Mouse (Mus musculus) left cerebral cortex, adult 8-10 months (tissue): ENCODE data around the gene Tyro3. TPM values are rescaled to one million over a fixed set of nuclear protein-coding genes. Genes with fewer than 3 reads are reported as not detected.
A peak's percentile ranks its signal among the peaks of the same experiment; 100 is the strongest.

Experiments
- DNase-seq, 2 experiments: peaks; one replicate each; pipeline ENCODE4 v3.0.0; 2022; ENCODE audit warnings: low spot score in 2 of 2
- total RNA-seq, 4 experiments: library from RNA; stranded (reverse); gene quantifications; 2 replicates each; pipeline ENCODE4 v1.2.4; 2022

Tyro3 gene
- total RNA-seq: 100 to 1,000 TPM; 180 to 223 (median 191) TPM

- peak in 1 of 2 experiments; percentile 83 for DNase-seq
These were observed at the start of gene Tyro3 for GRCm38 (mm10) chr2:119797279-119797783. TSS of gene Tyro3 (plus strand) at chr2:119797733.

- no peak for DNase-seq
These were observed 48.3 kb upstream of the Tyro3 start for GRCm38 (mm10) chr2:119749260-119749659.

- DNase-seq: no peak
These were observed 39.9 kb upstream of the Tyro3 start for GRCm38 (mm10) chr2:119757601-119758100.

- DNase-seq: no peak
These were observed 39.3 kb upstream of the Tyro3 start for GRCm38 (mm10) chr2:119758101-119758843.

- DNase-seq: no peak
These were observed 38.4 kb upstream of the Tyro3 start for GRCm38 (mm10) chr2:119758844-119759835.

GRCm38 (mm10) chr2:119760251-119760650, 37.3 kb upstream of the Tyro3 start, which contains the start of gene Ltk:
TSS of gene Ltk (minus strand) at chr2:119760431.
- DNase-seq: no peak

GRCm38 (mm10) chr2:119762276-119762675, 35.3 kb upstream of the Tyro3 start:
- no peak for DNase-seq

- DNase-seq: no peak
These were observed 33.6 kb upstream of the Tyro3 start for GRCm38 (mm10) chr2:119763924-119764323.

GRCm38 (mm10) chr2:119767246-119767645, 30.3 kb upstream of the Tyro3 start:
- DNase-seq: no peak

- DNase-seq: peak; percentile 67 to 79
These were observed 10.2 kb upstream of the Tyro3 start, which contains the start of gene Rpap1 for GRCm38 (mm10) chr2:119787206-119787883. TSS of gene Rpap1 (minus strand) at chr2:119787537.

GRCm38 (mm10) chr2:119789996-119790395, 7.5 kb upstream of the Tyro3 start:
- DNase-seq: no peak

- DNase-seq: no peak
These were observed 854 bp downstream of the Tyro3 start for GRCm38 (mm10) chr2:119798246-119798927.

- DNase-seq: no peak
These were observed 1.8 kb downstream of the Tyro3 start for GRCm38 (mm10) chr2:119799181-119799960.

GRCm38 (mm10) chr2:119799961-119800550, 2.5 kb downstream of the Tyro3 start:
- DNase-seq: no peak

GRCm38 (mm10) chr2:119800876-119801846, 3.6 kb downstream of the Tyro3 start:
- DNase-seq: peak in 1 of 2 experiments; percentile 88

- DNase-seq: no peak
These were observed 5.5 kb downstream of the Tyro3 start for GRCm38 (mm10) chr2:119802767-119803617.
